Mouse (Mus musculus) forebrain, embryonic 14.5 days (tissue): ENCODE results near the gene Sox5. TPM values are rescaled to one million over a fixed set of nuclear protein-coding genes. Genes with fewer than 3 reads are reported as not detected.

Experiments
- ATAC-seq: fragments of 200-750 bp; cut with Nextera tagmentation; 2 replicates; pipeline ENCODE4 v1.8.0; 2017; ENCODE audit warnings: mild to moderate bottlenecking, moderate library complexity
- DNase-seq: peaks from one replicate; pipeline ENCODE4 v3.0.0-alpha.2; 2015; ENCODE audit warnings: low spot score
- H3K27ac ChIP-seq: fragments of 300-500 bp; sonication (generic); 2 replicates; pipeline ENCODE4 v1.5.1; 2014; ENCODE audit warnings: low read depth, mild to moderate bottlenecking, control low read depth, low read length, moderate library complexity
- H3K27me3 ChIP-seq: fragments of 300-500 bp; sonication (generic); replicated peaks from 2 replicates; pipeline ENCODE4 v1.6.1; 2014; ENCODE audit warnings: low read length, control low read depth, mixed read lengths; ENCODE audit not compliant: control insufficient read depth, insufficient read depth
- H3K36me3 ChIP-seq: fragments of 300-500 bp; sonication (generic); 2 replicates; pipeline ENCODE4 v1.6.1; 2014; ENCODE audit warnings: low read length, control low read depth; ENCODE audit not compliant: control insufficient read depth, insufficient read depth
- H3K4me1 ChIP-seq: fragments of 300-500 bp; sonication (generic); 2 replicates; pipeline ENCODE4 v1.6.1; 2014; ENCODE audit warnings: antibody characterized with exemption, low read length, control low read depth; ENCODE audit not compliant: control insufficient read depth, insufficient read depth
- H3K4me2 ChIP-seq: fragments of 300-500 bp; sonication (generic); 2 replicates; pipeline ENCODE4 v1.6.1; 2014; ENCODE audit warnings: mild to moderate bottlenecking, control low read depth, low read length
- H3K4me3 ChIP-seq: fragments of 300-500 bp; sonication (generic); 2 replicates; pipeline ENCODE4 v1.5.1; 2014; ENCODE audit warnings: low read depth, low read length, control low read depth
- H3K9ac ChIP-seq: fragments of 300-500 bp; sonication (generic); 2 replicates; pipeline ENCODE4 v1.6.1; 2014; ENCODE audit warnings: mild to moderate bottlenecking, low read length, control low read depth, moderate library complexity
- H3K9me3 ChIP-seq: fragments of 300-500 bp; sonication (generic); replicated peaks from 2 replicates; pipeline ENCODE4 v1.6.1; 2016; ENCODE audit warnings: low read length, control low read depth, mixed read lengths; ENCODE audit not compliant: control insufficient read depth
- WGBS: fragments of 180-500 bp; shearing (Covaris S2); extraction: QIAGEN DNeasy Blood & Tissue Kit; methylation state at CpG from one replicate; pipeline ENCODE4 v1.1.7; 2014; 5-methylcytosine and 5-hydroxymethylcytosine counted together
- polyA plus RNA-seq: library from polyadenylated mRNA; unstranded; fragments of >200 nt; fragmentation: Nextera tagmentation; extraction: Ambion mirVana; gene quantifications from 2 replicates; pipeline ENCODE4 v1.2.1, GENCODE M21; 2014

Gene Sox5
- polyA plus RNA-seq, 1 experiment from 2014 or later = 115 TPM

GRCm38 (mm10) chr6:144361267-144362038, 420.3 kb downstream of the Sox5 start:
- DNase-seq (peak; percentile 41), ATAC-seq (peak; percentile 61)
- H3K9me3 ChIP-seq = no peaks in the 10 kb centered on the region
- no peaks in the 10 kb centered on the region for H3K27me3 ChIP-seq
- peaks cover 14% of the 10 kb centered on the region for H3K4me1 ChIP-seq
- no peak overlapping the region for H3K4me3 ChIP-seq
- H3K9ac ChIP-seq = no peak overlapping the region
- under 1% methylated on average over 5 of the region's 5 CpGs for WGBS
- no peak overlapping the region for H3K27ac ChIP-seq
- H3K4me2 ChIP-seq = no peak overlapping the region
- no peaks in the 10 kb centered on the region for H3K36me3 ChIP-seq

- 95% methylated on average over 4 of the region's 4 CpGs for WGBS
- H3K9ac ChIP-seq = no peak overlapping the region
- H3K4me1 ChIP-seq = peaks cover 14% of the 10 kb centered on the region
- no peak for ATAC-seq
- no peaks in the 10 kb centered on the region for H3K36me3 ChIP-seq
- H3K27ac ChIP-seq = no peak overlapping the region
- H3K27me3 ChIP-seq = no peaks in the 10 kb centered on the region
- H3K9me3 ChIP-seq = no peaks in the 10 kb centered on the region
- no peak for DNase-seq
- H3K4me3 ChIP-seq = no peak overlapping the region
- H3K4me2 ChIP-seq = no peak overlapping the region
These were observed 424.7 kb downstream of the Sox5 start for GRCm38 (mm10) chr6:144357081-144357480.

- no peak for DNase-seq
- H3K36me3 ChIP-seq = no peaks in the 10 kb centered on the region
- no peaks in the 10 kb centered on the region for H3K9me3 ChIP-seq
- 83% methylated on average over 6 of the region's 6 CpGs for WGBS
- no peak overlapping the region for H3K4me3 ChIP-seq
- no peak overlapping the region for H3K9ac ChIP-seq
- no peak for ATAC-seq
- H3K27ac ChIP-seq = no peak overlapping the region
- no peak overlapping the region for H3K4me2 ChIP-seq
- H3K27me3 ChIP-seq = no peaks in the 10 kb centered on the region
- no peaks in the 10 kb centered on the region for H3K4me1 ChIP-seq
These were observed 430.7 kb downstream of the Sox5 start for GRCm38 (mm10) chr6:144351049-144351448.

DNA sequence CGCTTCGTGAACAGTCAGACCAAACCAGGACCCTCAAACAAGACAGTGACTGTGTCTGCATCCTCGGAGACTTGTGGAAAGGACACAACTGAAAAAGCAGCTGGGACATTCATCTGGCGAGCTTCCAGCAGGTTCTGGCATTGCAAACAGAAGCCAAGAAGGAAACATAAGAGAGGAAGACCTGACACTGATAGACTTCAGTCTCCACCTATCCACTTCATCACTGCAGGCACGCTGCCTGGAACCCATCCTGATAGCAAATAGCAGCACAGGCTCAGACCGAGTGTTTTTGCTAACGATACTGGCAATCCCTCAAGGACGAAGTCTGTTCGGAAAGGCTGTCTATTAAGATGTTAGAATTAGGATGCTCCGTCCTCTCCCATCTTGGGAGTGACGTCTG, 438.4 kb downstream of the Sox5 start:
- ATAC-seq (peak; percentile 68; the same call in 1 of the 2 replicates), DNase-seq (peak; percentile 82)
- H3K4me1 ChIP-seq = peaks cover 2% of the 10 kb centered on the region; the same call in 1 of the 2 replicates
- 0 out of 2 replicates have a peak, but pooled peaks cover 3% of the 10 kb centered on the region for H3K9me3 ChIP-seq
- WGBS = 53% methylated on average over 11 of the region's 11 CpGs
- no peaks in the 10 kb centered on the region for H3K27me3 ChIP-seq
- no peak overlapping the region for H3K9ac ChIP-seq
- no peak overlapping the region for H3K4me2 ChIP-seq
- H3K27ac ChIP-seq = peak overlapping the region; percentile 39; the same call in 1 of the 2 replicates
- H3K36me3 ChIP-seq = no peaks in the 10 kb centered on the region
- H3K4me3 ChIP-seq = no peak overlapping the region

DNA sequence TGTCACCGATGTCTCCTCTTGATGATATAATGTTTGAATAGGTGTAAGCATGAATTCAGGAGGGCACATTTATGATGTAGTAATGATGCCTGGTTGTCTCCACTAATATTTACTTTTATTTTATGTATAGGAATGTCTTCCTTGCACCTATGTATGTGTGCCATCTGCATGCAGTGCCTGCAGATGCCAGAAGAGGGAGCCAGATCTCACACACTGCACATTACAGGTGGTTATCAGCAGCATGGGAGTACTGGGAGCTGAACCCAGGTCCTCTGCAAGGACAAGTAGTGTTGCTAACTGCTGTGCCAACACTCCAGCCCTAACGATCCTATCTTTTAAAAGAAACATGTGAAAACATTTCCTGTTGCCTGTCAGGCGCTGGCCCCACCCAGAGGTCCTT, 442.2 kb downstream of the Sox5 start:
- no peak overlapping the region for H3K4me3 ChIP-seq
- H3K27ac ChIP-seq = no peak overlapping the region
- H3K4me2 ChIP-seq = no peak overlapping the region
- WGBS = 99% methylated on average over 3 of the region's 3 CpGs
- H3K9ac ChIP-seq = no peak overlapping the region
- 0 out of 2 replicates have a peak, but pooled peaks cover 3% of the 10 kb centered on the region for H3K9me3 ChIP-seq
- no peaks in the 10 kb centered on the region for H3K36me3 ChIP-seq
- DNase-seq = no peak
- peaks cover 15% of the 10 kb centered on the region for H3K4me1 ChIP-seq
- no peak for ATAC-seq
- H3K27me3 ChIP-seq = no peaks in the 10 kb centered on the region

- Histone ChIP-seq H3K9ac (no peak overlapping the region), H3K27me3 (no peaks in the 10 kb centered on the region), H3K4me2 (no peak overlapping the region), H3K27ac (no peak overlapping the region), H3K4me3 (no peak overlapping the region), H3K4me1 (peaks cover 15% of the 10 kb centered on the region), H3K36me3 (no peaks in the 10 kb centered on the region), H3K9me3 (0 out of 2 replicates have a peak, but pooled peaks cover 3% of the 10 kb centered on the region)
- DNase-seq = peak; percentile 76
- 62% methylated on average over 13 of the region's 13 CpGs for WGBS
- peak; percentile 58; the same call in 1 of the 2 replicates for ATAC-seq
These were observed 442.8 kb downstream of the Sox5 start for GRCm38 (mm10) chr6:144339006-144339405.

DNA sequence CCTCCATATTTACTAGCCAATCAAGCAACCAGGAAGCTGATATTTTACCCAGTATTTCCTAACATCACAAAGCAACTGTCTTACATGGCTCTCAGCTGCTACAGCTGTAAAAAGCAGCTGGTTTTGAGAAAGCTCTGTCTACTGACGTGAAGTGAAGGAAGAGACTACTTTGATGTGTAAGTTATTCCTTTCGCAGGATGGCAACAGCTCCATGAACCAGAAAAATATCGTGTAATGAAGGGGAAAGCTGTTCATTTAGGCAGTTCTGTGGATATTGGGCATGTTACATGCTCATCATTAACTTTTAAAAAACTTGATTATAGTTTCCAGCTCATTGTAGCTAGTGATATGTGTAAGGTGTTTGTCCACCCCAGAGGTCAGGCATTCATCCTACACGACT, 443.6 kb downstream of the Sox5 start:
- 0 out of 2 replicates have a peak overlapping the region, but pooled peaks have one; percentile 11 for H3K27ac ChIP-seq
- H3K27me3 ChIP-seq = no peaks in the 10 kb centered on the region
- WGBS = 30% methylated on average over 4 of the region's 4 CpGs
- no peak overlapping the region for H3K4me3 ChIP-seq
- DNase-seq = no peak
- ATAC-seq = no peak
- no peak overlapping the region for H3K9ac ChIP-seq
- H3K4me2 ChIP-seq = no peak overlapping the region
- H3K36me3 ChIP-seq = no peaks in the 10 kb centered on the region
- H3K9me3 ChIP-seq = 0 out of 2 replicates have a peak, but pooled peaks cover 3% of the 10 kb centered on the region
- peaks cover 15% of the 10 kb centered on the region for H3K4me1 ChIP-seq

DNA sequence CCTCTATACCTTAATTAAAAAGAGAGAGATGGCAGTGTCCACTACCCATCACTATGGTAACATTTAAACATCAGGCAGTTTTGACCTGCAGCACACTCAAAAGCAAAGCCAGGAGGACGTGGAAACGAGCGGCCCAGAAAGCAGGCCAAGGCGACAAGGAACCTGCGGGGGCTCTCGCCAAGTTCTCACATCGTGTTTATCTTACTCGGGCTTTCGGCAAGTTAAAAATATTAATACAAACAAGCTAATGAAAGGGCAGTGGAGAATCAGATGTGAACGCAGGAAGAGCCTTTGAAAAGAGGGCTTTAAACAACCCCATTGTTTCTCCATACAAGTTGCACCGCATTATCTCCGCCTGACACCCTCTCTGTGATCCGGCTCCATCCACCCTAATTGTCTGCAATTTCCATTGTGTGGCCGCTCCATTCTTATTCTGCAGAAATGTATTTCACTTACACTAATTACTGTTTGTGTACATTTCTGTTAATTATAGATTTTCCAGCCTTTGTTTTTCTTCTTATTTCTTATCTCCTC, 444.3 kb downstream of the Sox5 start:
- H3K4me3 ChIP-seq = no peak overlapping the region
- DNase-seq = peak; percentile 36
- 0 out of 2 replicates have a peak, but pooled peaks cover 3% of the 10 kb centered on the region for H3K9me3 ChIP-seq
- peak overlapping the region; percentile 35 for H3K4me2 ChIP-seq
- no peak overlapping the region for H3K27ac ChIP-seq
- H3K4me1 ChIP-seq = peaks cover 15% of the 10 kb centered on the region
- ATAC-seq = 0 out of 2 replicates have a peak, but pooled peaks have one; percentile 15
- H3K9ac ChIP-seq = peak overlapping the region; percentile 18; the same call in 1 of the 2 replicates
- H3K27me3 ChIP-seq = no peaks in the 10 kb centered on the region
- 2% methylated on average over 14 of the region's 14 CpGs for WGBS
- no peaks in the 10 kb centered on the region for H3K36me3 ChIP-seq

DNA sequence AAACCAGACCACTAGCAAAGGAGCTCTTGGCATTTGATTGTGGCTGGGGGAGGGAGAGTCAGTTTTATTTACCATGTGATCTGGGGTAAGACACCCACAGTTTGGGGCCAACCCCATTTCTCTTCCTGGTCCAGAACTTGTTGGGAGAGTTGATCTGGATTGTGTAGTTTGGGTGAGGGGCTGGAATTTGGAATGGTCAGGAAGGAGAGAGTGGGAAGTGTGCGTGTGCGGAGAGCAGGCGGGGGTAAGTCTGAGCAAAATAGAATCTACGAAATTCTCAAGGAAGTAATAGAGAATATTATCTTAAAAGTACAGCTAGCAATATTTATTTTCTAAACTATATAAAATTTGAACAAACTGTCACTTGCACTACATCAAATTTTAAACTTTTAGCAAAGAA, 445.0 kb downstream of the Sox5 start:
- Histone ChIP-seq H3K27ac (no peak overlapping the region), H3K9ac (no peak overlapping the region), H3K4me3 (no peak overlapping the region), H3K9me3 (0 out of 2 replicates have a peak, but pooled peaks cover 3% of the 10 kb centered on the region), H3K4me1 (peaks cover 15% of the 10 kb centered on the region), H3K4me2 (no peak overlapping the region), H3K36me3 (no peaks in the 10 kb centered on the region), H3K27me3 (no peaks in the 10 kb centered on the region)
- WGBS = 88% methylated on average over 4 of the region's 4 CpGs
- ATAC-seq = no peak
- DNase-seq = no peak
